Mouse (Mus musculus) midbrain, embryonic 16.5 days (tissue): ENCODE measurements around the gene Col4a4. TPM values are rescaled to one million over a fixed set of nuclear protein-coding genes. Genes with fewer than 3 reads are reported as not detected.

Experiments used
- ATAC-seq: fragments of 200-750 bp; cut with Nextera tagmentation; 2 replicates; pipeline ENCODE4 v1.8.0; 2017; ENCODE audit warnings: moderate TSS enrichment
- H3K27ac ChIP-seq: fragments of 300-500 bp; sonication (generic); 2 replicates; pipeline ENCODE4 v1.5.1; 2014; ENCODE audit warnings: mild to moderate bottlenecking, low read length, mixed read lengths
- H3K27me3 ChIP-seq: fragments of 300-500 bp; sonication (generic); 2 replicates; pipeline ENCODE4 v1.6.1; 2014; ENCODE audit warnings: low read depth, low read length, mixed read lengths; ENCODE audit not compliant: control insufficient read depth, insufficient read depth
- H3K36me3 ChIP-seq: fragments of 300-500 bp; sonication (generic); 2 replicates; pipeline ENCODE4 v1.6.1; 2014; ENCODE audit warnings: mild to moderate bottlenecking, low read length, moderate library complexity, mixed read lengths; ENCODE audit not compliant: control insufficient read depth, insufficient read depth
- H3K4me1 ChIP-seq: fragments of 300-500 bp; sonication (generic); 2 replicates; pipeline ENCODE4 v1.6.1; 2014; ENCODE audit warnings: mild to moderate bottlenecking, low read length, mixed read lengths; ENCODE audit not compliant: control insufficient read depth, insufficient read depth
- H3K4me2 ChIP-seq: fragments of 300-500 bp; sonication (generic); 2 replicates; pipeline ENCODE4 v1.6.1; 2014; ENCODE audit warnings: mild to moderate bottlenecking, low read length, mixed read lengths
- H3K4me3 ChIP-seq: fragments of 300-500 bp; sonication (generic); 2 replicates; pipeline ENCODE4 v1.5.1; 2014; ENCODE audit warnings: low read depth, mild to moderate bottlenecking, low read length, moderate library complexity, mixed read lengths
- H3K9ac ChIP-seq: fragments of 300-500 bp; sonication (generic); 2 replicates; pipeline ENCODE4 v1.6.1; 2014; ENCODE audit warnings: low read depth, low read length, mixed read lengths
- H3K9me3 ChIP-seq: fragments of 300-500 bp; sonication (generic); replicated peaks from 2 replicates; pipeline ENCODE4 v1.6.1; 2014; ENCODE audit warnings: mild to moderate bottlenecking, low read length, mixed read lengths; ENCODE audit not compliant: control insufficient read depth, poor library complexity, severe bottlenecking
- whole genome bisulfite sequencing: fragments of 180-500 bp; shearing (Covaris S2); extraction: QIAGEN DNeasy Blood & Tissue Kit; methylation state at CpG from one replicate; pipeline ENCODE4 v1.1.7; 2014; 5-methylcytosine and 5-hydroxymethylcytosine counted together
- polyA plus RNA-seq: library from polyadenylated mRNA; unstranded; fragments of >200 nt; fragmentation: Nextera tagmentation; extraction: Ambion mirVana; gene quantifications from 2 replicates; pipeline ENCODE4 v1.2.1, GENCODE M21; 2015

Col4a4 gene
- polyA plus RNA-seq, 1 experiment from 2014 or later, result 0.25 TPM

DNA sequence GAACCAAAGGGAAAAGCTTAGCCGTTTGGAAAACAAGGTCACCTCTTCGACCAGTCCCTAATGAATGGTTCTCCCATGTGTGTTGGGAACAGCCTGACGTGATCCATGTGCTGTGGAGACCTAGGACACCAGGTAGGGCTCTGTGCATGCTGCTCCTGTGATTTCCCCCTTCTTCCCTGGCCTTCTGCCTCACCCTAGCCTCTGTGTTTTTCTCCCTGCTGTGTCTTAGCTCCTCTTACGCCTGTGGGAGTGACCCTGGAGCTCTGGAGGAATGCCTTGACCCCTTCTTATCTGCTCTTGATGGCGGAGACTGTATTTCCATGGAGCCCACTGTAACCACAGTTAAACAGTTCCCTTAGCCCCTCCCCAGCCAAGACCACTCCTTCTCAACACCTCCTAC is 31.8 kb downstream of the Col4a4 start:
- Histone ChIP-seq H3K4me3 (no peak overlapping the region), H3K27ac (no peak overlapping the region), H3K4me1 (no peaks in the 10 kb centered on the region), H3K36me3 (no peaks in the 10 kb centered on the region), H3K9me3 (no peaks in the 10 kb centered on the region), H3K4me2 (no peak overlapping the region), H3K27me3 (no peaks in the 10 kb centered on the region), H3K9ac (no peak overlapping the region)
- no peak for ATAC-seq
- WGBS, result 87% methylated on average over 5 of the region's 5 CpGs

DNA sequence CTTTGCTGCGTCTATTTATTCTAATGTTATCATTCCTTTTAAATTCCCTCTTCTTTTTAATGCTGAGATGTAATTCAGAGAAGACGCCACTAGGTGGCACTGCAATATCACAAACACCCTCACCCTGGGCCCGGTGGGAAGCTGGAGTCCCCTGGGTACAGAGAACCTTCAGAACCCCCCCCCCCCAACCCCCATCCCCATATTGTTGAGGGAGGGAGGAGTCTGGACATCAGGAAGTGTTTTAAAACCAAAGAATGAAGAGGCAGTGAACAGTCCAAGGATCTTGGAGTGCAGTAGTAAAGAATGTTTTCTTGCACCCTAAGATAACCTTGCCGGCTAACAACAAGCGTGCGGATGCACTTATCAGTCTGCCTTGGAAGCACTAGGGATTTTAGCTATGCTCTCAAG is 32.2 kb downstream of the Col4a4 start:
- H3K36me3 ChIP-seq, result no peaks in the 10 kb centered on the region
- no peak overlapping the region for H3K4me3 ChIP-seq
- no peak overlapping the region for H3K27ac ChIP-seq
- H3K4me1 ChIP-seq, result no peaks in the 10 kb centered on the region
- WGBS, result 43% methylated on average over 6 of the region's 6 CpGs
- no peak overlapping the region for H3K9ac ChIP-seq
- H3K4me2 ChIP-seq, result no peak overlapping the region
- no peaks in the 10 kb centered on the region for H3K9me3 ChIP-seq
- peak; percentile 82 for ATAC-seq
- H3K27me3 ChIP-seq, result no peaks in the 10 kb centered on the region

DNA sequence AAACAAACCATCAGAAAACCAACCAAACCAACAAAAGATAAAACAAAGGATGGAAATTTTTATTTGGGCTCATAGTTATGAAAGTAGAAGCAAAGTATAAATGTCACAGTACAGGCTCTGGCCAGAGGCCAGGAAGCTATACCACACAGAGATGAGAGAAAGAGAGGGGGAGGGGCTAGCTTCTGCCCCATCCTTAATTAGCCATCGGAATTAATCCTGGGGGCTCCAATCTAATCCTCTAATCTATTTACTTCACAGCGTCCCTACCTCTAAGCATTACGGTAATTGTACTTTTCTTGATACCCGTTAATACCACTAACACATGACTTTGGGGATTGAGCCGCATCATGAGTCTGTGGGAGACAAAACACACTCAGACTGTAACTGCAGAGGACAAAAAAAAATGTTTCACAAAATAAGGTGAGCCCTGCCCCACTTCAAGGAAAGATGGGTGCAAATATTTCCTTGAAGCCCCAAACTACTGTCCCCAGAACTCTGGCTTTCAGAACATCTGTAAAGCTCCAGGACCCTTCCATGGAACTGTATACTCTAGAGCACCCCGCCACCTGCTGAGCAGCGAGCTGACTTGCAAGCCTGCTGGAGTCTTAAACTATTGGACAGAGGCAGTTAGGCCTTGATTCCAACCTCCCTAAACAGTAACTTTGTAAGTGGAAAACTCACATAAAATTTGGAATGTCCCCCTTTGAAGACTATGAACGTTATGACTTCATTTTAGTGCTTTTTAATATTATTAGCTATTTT is 41.3 kb downstream of the Col4a4 start:
- no peaks in the 10 kb centered on the region for H3K4me1 ChIP-seq
- H3K4me2 ChIP-seq, result no peak overlapping the region
- 52% methylated on average over 8 of the region's 8 CpGs for WGBS
- no peaks in the 10 kb centered on the region for H3K36me3 ChIP-seq
- H3K9me3 ChIP-seq, result no peaks in the 10 kb centered on the region
- H3K9ac ChIP-seq, result no peak overlapping the region
- H3K27me3 ChIP-seq, result no peaks in the 10 kb centered on the region
- H3K4me3 ChIP-seq, result no peak overlapping the region
- H3K27ac ChIP-seq, result no peak overlapping the region
- no peak for ATAC-seq

DNA sequence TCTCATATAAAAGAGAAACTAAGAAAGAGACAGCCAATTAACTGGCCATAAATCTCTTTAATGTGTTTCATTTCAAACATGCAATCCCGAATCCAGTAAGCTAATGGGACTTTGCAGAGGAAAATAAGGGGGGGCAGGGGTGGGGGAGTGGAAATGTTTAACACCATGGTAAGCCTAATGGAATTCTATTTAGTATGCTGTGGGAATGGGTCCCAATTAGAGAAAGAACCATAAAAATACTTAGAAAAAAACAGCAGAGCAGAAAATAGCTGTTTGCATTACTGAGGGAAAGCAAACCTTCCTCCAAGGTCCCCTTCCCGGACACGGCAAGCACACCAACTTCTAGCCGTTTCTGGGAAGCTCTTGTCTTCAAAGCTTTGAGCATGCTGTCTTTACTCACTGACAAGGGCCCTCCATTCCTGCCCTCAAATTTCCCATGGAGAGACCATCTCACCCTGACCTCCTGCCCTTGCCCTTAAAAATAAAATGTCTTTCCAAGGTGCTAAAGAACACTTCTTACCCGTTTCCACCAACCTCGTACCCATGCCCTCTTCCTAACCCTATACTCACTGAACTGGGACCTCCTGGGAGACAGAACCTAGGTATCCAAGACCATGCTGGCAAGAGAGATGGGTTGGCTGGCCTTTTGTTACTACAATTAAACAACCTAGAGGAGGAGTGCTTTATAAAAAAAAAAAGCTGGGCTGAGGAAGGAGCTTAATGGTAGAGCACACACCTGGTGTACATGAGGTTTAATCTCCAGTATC is 42.0 kb downstream of the Col4a4 start:
- Histone ChIP-seq H3K4me2 (no peak overlapping the region), H3K36me3 (no peaks in the 10 kb centered on the region), H3K27ac (no peak overlapping the region), H3K9ac (no peak overlapping the region), H3K4me1 (no peaks in the 10 kb centered on the region), H3K4me3 (no peak overlapping the region), H3K9me3 (no peaks in the 10 kb centered on the region), H3K27me3 (no peaks in the 10 kb centered on the region)
- WGBS, result 77% methylated on average over 6 of the region's 6 CpGs
- ATAC-seq, result no peak

DNA sequence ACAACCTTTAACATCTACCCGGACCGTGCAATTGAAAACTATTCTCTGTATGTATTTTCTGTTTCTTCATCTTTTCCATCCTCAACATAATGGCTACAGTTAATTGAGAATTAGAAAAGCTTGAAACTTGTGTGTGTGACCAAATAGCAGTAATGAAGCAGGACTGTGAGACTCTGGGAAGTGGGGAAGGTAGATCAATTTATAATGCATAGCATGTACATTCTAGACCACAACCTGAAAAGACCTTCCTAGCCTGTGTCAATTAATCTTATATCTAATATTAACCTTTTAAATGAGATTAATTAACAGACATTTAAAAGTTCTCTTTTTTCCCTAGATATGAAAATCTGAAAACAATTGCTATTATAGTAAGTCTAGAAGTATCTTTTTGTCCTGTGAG is 42.7 kb downstream of the Col4a4 start:
- no peak overlapping the region for H3K27ac ChIP-seq
- H3K36me3 ChIP-seq, result no peaks in the 10 kb centered on the region
- no peak for ATAC-seq
- WGBS, result 96% methylated on average over 2 of the region's 2 CpGs
- no peak overlapping the region for H3K4me2 ChIP-seq
- H3K4me3 ChIP-seq, result no peak overlapping the region
- H3K9me3 ChIP-seq, result no peaks in the 10 kb centered on the region
- H3K27me3 ChIP-seq, result no peaks in the 10 kb centered on the region
- no peak overlapping the region for H3K9ac ChIP-seq
- H3K4me1 ChIP-seq, result no peaks in the 10 kb centered on the region

DNA sequence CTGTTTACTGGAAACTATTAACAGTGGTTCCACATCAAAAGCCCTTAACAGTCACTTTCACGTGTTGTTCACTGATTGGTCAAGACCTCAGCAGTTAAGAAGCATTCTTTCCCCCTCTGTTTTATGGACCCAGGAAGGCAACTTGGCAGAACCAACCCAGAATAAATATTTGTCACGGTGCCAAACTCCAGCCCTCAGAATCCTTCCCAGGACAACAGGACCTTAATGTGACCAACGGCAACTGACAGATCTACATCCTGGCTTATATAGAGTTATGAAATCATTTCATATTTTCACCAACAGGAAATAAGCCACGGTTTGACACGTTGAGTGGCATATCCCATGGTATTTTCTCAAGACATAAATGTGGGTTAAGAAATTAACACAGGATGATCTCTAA is 46.6 kb downstream of the Col4a4 start:
- WGBS, result 85% methylated on average over 5 of the region's 5 CpGs
- no peak for ATAC-seq

DNA sequence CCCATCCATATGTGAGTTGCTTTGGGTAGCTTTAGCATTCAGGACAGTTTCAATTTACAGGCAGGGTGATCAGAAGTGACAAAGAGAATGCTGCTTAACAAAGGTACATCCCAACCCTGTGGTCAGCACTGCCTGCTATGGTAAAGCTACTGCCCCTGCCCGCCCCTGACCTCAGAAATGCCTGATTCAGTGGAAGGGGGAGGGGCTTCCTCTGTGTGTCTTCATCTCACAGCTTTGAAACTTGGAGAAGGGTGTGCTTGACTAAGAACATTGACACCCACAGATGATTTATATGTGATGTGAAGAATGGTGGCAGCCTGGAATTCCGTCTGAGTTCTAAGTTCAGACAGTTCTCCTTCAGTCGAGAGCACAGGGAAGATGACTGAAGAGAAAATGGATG is 48.8 kb downstream of the Col4a4 start:
- Histone ChIP-seq H3K4me3 (no peak overlapping the region), H3K4me1 (peaks cover 4% of the 10 kb centered on the region; the same call in 1 of the 2 replicates), H3K9me3 (no peaks in the 10 kb centered on the region), H3K36me3 (no peaks in the 10 kb centered on the region), H3K27ac (no peak overlapping the region), H3K27me3 (no peaks in the 10 kb centered on the region), H3K9ac (no peak overlapping the region), H3K4me2 (no peak overlapping the region)
- no peak for ATAC-seq
- 74% methylated on average over 3 of the region's 3 CpGs for WGBS

More for the DNA sequence above, 46.6 kb downstream of the Col4a4 start:
- Histone ChIP-seq H3K4me3 (no peak overlapping the region), H3K4me1 (peaks cover 4% of the 10 kb centered on the region; the same call in 1 of the 2 replicates), H3K27me3 (no peaks in the 10 kb centered on the region), H3K27ac (no peak overlapping the region), H3K4me2 (no peak overlapping the region), H3K36me3 (no peaks in the 10 kb centered on the region), H3K9me3 (no peaks in the 10 kb centered on the region), H3K9ac (no peak overlapping the region)

DNA sequence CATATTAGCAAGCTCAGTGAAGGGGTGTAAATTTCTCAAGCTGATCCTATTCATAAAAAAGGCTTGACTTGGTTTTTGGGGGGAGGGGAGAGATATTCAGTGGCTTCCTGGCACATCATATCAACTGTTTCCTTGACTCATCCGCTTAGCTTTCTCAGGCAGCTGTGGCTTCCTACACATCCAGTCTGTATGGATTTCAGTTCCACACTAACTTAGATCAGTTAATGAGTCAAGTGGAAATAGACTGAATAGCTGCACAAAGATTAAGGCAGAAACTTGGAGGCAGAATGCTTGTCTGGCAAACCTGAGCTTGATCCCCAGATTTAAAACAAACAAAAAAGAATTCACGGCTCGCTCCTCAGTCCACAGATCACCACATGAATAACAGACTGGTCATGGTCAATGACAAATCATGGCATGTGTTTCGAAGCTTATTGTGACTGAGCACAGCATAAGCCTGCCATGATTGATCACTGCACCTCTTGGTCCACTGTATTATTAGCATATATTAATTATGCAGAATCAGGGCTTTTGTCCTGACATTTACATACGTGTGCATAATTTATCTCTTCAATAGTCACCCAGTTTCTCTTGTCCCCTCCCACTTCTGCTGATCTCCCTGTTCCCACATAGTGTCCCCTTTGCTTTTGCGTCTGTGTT is 50.0 kb downstream of the Col4a4 start:
- Histone ChIP-seq H3K9me3 (no peaks in the 10 kb centered on the region), H3K4me3 (no peak overlapping the region), H3K4me1 (peaks cover 4% of the 10 kb centered on the region; the same call in 1 of the 2 replicates), H3K27ac (no peak overlapping the region), H3K4me2 (no peak overlapping the region), H3K27me3 (no peaks in the 10 kb centered on the region), H3K9ac (no peak overlapping the region), H3K36me3 (no peaks in the 10 kb centered on the region)
- WGBS, result 39% methylated on average over 6 of the region's 6 CpGs
- ATAC-seq, result 0 out of 2 replicates have a peak, but pooled peaks have one; percentile 51

DNA sequence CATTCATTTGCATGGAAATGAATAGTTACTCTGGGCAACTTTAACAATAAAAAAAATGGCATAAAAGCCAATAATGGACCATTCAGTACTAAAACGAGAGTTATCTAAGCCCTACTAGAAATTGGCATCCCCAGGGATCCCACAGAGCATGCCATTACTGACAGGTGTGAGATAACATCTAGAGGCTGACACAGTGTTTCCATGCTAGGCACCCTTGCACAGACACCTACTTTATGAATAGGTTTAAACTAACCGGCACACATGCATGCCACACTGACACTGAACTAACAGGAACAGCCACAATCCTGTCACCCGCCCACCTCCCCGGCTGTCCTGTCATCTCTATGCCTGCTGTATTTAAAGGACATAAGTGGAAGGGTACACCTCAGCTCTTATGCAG is 58.7 kb downstream of the Col4a4 start:
- 57% methylated on average over 4 of the region's 4 CpGs for WGBS
- no peaks in the 10 kb centered on the region for H3K9me3 ChIP-seq
- no peak overlapping the region for H3K9ac ChIP-seq
- no peaks in the 10 kb centered on the region for H3K36me3 ChIP-seq
- no peaks in the 10 kb centered on the region for H3K27me3 ChIP-seq
- no peak overlapping the region for H3K4me2 ChIP-seq
- ATAC-seq, result 0 out of 2 replicates have a peak, but pooled peaks have one; percentile 8
- no peak overlapping the region for H3K27ac ChIP-seq
- peaks cover 10% of the 10 kb centered on the region for H3K4me1 ChIP-seq
- H3K4me3 ChIP-seq, result no peak overlapping the region
